Mouse (Mus musculus) heart, adult 2 months (tissue): ENCODE results near the gene Ahnak2.

Experiments
- CTCF ChIP-seq: fragments of 200-600 bp; IDR thresholded peaks from 2 replicates; pipeline ENCODE4 v1.8.1; 2022; ENCODE audit warnings: antibody characterized with exemption, mild to moderate bottlenecking, moderate library complexity
- EP300 ChIP-seq: fragments of 200-500 bp; IDR thresholded peaks from 2 replicates; pipeline ENCODE4 v1.6.1; 2011; ENCODE audit warnings: low read depth, low read length, control low read depth; ENCODE audit not compliant: insufficient read depth

DNA sequence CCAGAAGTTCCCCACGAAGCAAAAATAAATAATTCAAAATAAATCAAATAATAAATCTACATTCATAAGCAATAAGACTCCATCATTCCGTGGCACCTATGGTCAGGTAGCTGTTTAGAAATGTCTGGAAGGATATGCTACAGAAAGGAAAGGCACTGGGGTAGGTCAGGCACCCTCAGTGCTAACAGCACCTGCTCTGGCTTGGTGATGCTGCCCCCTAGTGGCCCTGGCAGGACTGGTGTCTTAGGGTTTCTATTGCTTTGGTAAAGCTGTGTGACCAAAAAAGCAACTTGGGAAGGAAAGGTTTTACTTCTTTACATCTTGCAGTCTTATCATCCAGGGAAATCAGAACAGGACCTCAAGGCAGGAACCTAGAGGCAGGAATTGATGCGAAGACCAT lies 41.3 kb upstream of the Ahnak2 start:
- TF ChIP-seq CTCF = no peak; the same call in 1 of the 2 replicates
- peak; percentile 88; the same call in 1 of the 2 replicates for TF ChIP-seq EP300
